Mouse (Mus musculus): ENCODE data around the gene Tmem132e.

Gene Tmem132e

GRCm38 (mm10) chr11:82428801-82429200, 40.1 kb downstream of the Tmem132e start:
- in situ Hi-C loops (cut with MboI, MseI), result no loop called here

- in situ Hi-C loops (cut with MboI, MseI), result no loop called here
These were observed 45.6 kb downstream of the Tmem132e start for GRCm38 (mm10) chr11:82434091-82434831.

GRCm38 (mm10) chr11:82434832-82435182, 46.1 kb downstream of the Tmem132e start:
- in situ Hi-C loops (cut with MboI, MseI), result no loop called here

- in situ Hi-C loops (cut with MboI, MseI), result no loop called here
These were observed 59.8 kb downstream of the Tmem132e start for GRCm38 (mm10) chr11:82448485-82448884.

GRCm38 (mm10) chr11:82452516-82452915, 63.8 kb downstream of the Tmem132e start:
- in situ Hi-C loops (cut with MboI, MseI), result loop anchor here in 1 of 2 experiments (10.0 kb wide), 1 partner anchor 1498 kb away; no protein-coding TSS in a partner anchor

- in situ Hi-C loops (cut with MboI, MseI), result loop anchor here in 1 of 2 experiments (10.0 kb wide), 1 partner anchor 1498 kb away; no protein-coding TSS in a partner anchor
These were observed 64.5 kb downstream of the Tmem132e start for GRCm38 (mm10) chr11:82453230-82453629.

GRCm38 (mm10) chr11:82461326-82461725, 72.6 kb downstream of the Tmem132e start:
- in situ Hi-C loops (cut with MboI, MseI), result no loop called here

GRCm38 (mm10) chr11:82465536-82465935, 76.8 kb downstream of the Tmem132e start:
- in situ Hi-C loops (cut with MboI, MseI), result no loop called here

GRCm38 (mm10) chr11:82467218-82467617, 78.5 kb downstream of the Tmem132e start:
- in situ Hi-C loops (cut with MboI, MseI), result no loop called here

GRCm38 (mm10) chr11:82471076-82471475, 82.4 kb downstream of the Tmem132e start:
- in situ Hi-C loops (cut with MboI, MseI), result no loop called here

- in situ Hi-C loops (cut with MboI, MseI), result no loop called here
These were observed 84.5 kb downstream of the Tmem132e start for GRCm38 (mm10) chr11:82473137-82473621.

- in situ Hi-C loops (cut with MboI, MseI), result no loop called here
These were observed 87.4 kb downstream of the Tmem132e start for GRCm38 (mm10) chr11:82476092-82476491.

- in situ Hi-C loops (cut with MboI, MseI), result no loop called here
These were observed 88.7 kb downstream of the Tmem132e start for GRCm38 (mm10) chr11:82477412-82477811.

- in situ Hi-C loops (cut with MboI, MseI), result no loop called here
These were observed 92.2 kb downstream of the Tmem132e start for GRCm38 (mm10) chr11:82480941-82481340.

- in situ Hi-C loops (cut with MboI, MseI), result no loop called here
These were observed 98.8 kb downstream of the Tmem132e start for GRCm38 (mm10) chr11:82487359-82488086.

- in situ Hi-C loops (cut with MboI, MseI), result no loop called here
These were observed 102.2 kb downstream of the Tmem132e start for GRCm38 (mm10) chr11:82490896-82491295.

Measured in T-helper 17 cell (primary cell).